Mouse (Mus musculus) adrenal gland, postnatal 4 days (tissue): ENCODE results near the gene Hvcn1. TPM values are rescaled to one million over a fixed set of nuclear protein-coding genes. Genes with fewer than 3 reads are reported as not detected.

Experiments
- DNase-seq, 2 experiments: peaks; one replicate each; pipeline ENCODE4 v3.0.0; 2021 to 2022; ENCODE audit warnings: low spot score in 2 of 2, mixed read lengths in 2 of 2
- total RNA-seq, 2 experiments: library from RNA; stranded (reverse); gene quantifications; 2 replicates each; pipeline ENCODE4 v1.2.3; 2021

Gene Hvcn1
- total RNA-seq, 2 experiments from 2014 or later: 4.1 to 5.8 TPM

GRCm38 (mm10) chr5:122265942-122266341, 59.3 kb downstream of the Hvcn1 start:
- DNase-seq: no peak

GRCm38 (mm10) chr5:122267136-122267535, 60.5 kb downstream of the Hvcn1 start:
- DNase-seq: no peak

GRCm38 (mm10) chr5:122267899-122268298, 61.3 kb downstream of the Hvcn1 start:
- peak; percentile 26 to 42 for DNase-seq

- no peak for DNase-seq
These were observed 62.4 kb downstream of the Hvcn1 start for GRCm38 (mm10) chr5:122268858-122269604.

- no peak for DNase-seq
These were observed 66.2 kb downstream of the Hvcn1 start for GRCm38 (mm10) chr5:122272821-122273220.

- no peak for DNase-seq
These were observed 68.2 kb downstream of the Hvcn1 start for GRCm38 (mm10) chr5:122274785-122275184.

- DNase-seq: no peak
These were observed 72.3 kb downstream of the Hvcn1 start for GRCm38 (mm10) chr5:122278946-122279345.

- DNase-seq: no peak
These were observed 73.3 kb downstream of the Hvcn1 start for GRCm38 (mm10) chr5:122279799-122280421.

GRCm38 (mm10) chr5:122280422-122280826, 73.8 kb downstream of the Hvcn1 start:
- DNase-seq: no peak

GRCm38 (mm10) chr5:122280827-122281462, 74.3 kb downstream of the Hvcn1 start:
- no peak for DNase-seq

- no peak for DNase-seq
These were observed 77.2 kb downstream of the Hvcn1 start for GRCm38 (mm10) chr5:122283828-122284182.

- peak; percentile 84 to 86 for DNase-seq
These were observed 77.8 kb downstream of the Hvcn1 start, which contains the start of gene Pptc7 for GRCm38 (mm10) chr5:122284183-122285028. TSS of gene Pptc7 (plus strand) at chr5:122284365.

GRCm38 (mm10) chr5:122285029-122285766, 78.6 kb downstream of the Hvcn1 start:
- peak; percentile 28 to 40 for DNase-seq

GRCm38 (mm10) chr5:122285767-122286150, 79.2 kb downstream of the Hvcn1 start:
- no peak for DNase-seq

GRCm38 (mm10) chr5:122286191-122286590, 79.6 kb downstream of the Hvcn1 start:
- no peak for DNase-seq

GRCm38 (mm10) chr5:122287026-122287425, 80.4 kb downstream of the Hvcn1 start:
- no peak for DNase-seq

GRCm38 (mm10) chr5:122288147-122288811, 81.7 kb downstream of the Hvcn1 start:
- no peak for DNase-seq

GRCm38 (mm10) chr5:122291149-122291548, 84.5 kb downstream of the Hvcn1 start:
- DNase-seq: no peak
